Mouse (Mus musculus): ENCODE measurements around the gene Gmppb. TPM values are rescaled to one million over a fixed set of nuclear protein-coding genes. Genes with fewer than 3 reads are reported as not detected.

Gene Gmppb
- polyA plus RNA-seq (2014; fragmentation: Illumina TruSeq; extraction: RNeasy Lipid Tissue Mini Kit (QIAGEN cat#74804); ENCODE audit: low read depth, low replicate concordance): 2.0 TPM

GRCm38 (mm10) chr9:108049016-108049455 is at the start of gene Gmppb:
Gene Gmppb (plus strand): TSS chr9:108049242.

GRCm38 (mm10) chr9:108001922-108002770 is 46.9 kb upstream of the Gmppb start, which contains the start of gene Ip6k1:
Gene Ip6k1 (plus strand): TSS chr9:108002501.

GRCm38 (mm10) chr9:108052885-108053664 is 4.0 kb downstream of the Gmppb start, which contains the start of gene Amigo3:
Gene Amigo3 (plus strand): TSS chr9:108053159.

GRCm38 (mm10) chr9:108080168-108080567 is 31.1 kb downstream of the Gmppb start, which contains the start of gene Mst1:
Gene Mst1 (plus strand): TSS chr9:108080436.

GRCm38 (mm10) chr9:108082988-108083431 is 34.0 kb downstream of the Gmppb start, which contains the start of gene Rnf123:
Gene Rnf123 (minus strand): TSS chr9:108083346.

GRCm38 (mm10) chr9:108094184-108094941 is 45.3 kb downstream of the Gmppb start, which contains the start of gene Apeh:
Gene Apeh (minus strand): TSS chr9:108094606.

Other genes starting within 250 kb of the Gmppb start
- gene Rbm6, start 176.0 kb upstream of the Gmppb start, polyA plus RNA-seq (2014; fragmentation: Illumina TruSeq; extraction: RNeasy Lipid Tissue Mini Kit (QIAGEN cat#74804); ENCODE audit: low read depth, low replicate concordance): 42.4 TPM
- gene Mon1a, start 161.1 kb upstream of the Gmppb start, polyA plus RNA-seq (2014; fragmentation: Illumina TruSeq; extraction: RNeasy Lipid Tissue Mini Kit (QIAGEN cat#74804); ENCODE audit: low read depth, low replicate concordance): 0.37 TPM
- gene Mst1r, start 142.4 kb upstream of the Gmppb start, polyA plus RNA-seq (2014; fragmentation: Illumina TruSeq; extraction: RNeasy Lipid Tissue Mini Kit (QIAGEN cat#74804); ENCODE audit: low read depth, low replicate concordance): not detected
- gene Actl11, start 120.8 kb upstream of the Gmppb start, polyA plus RNA-seq (2014; fragmentation: Illumina TruSeq; extraction: RNeasy Lipid Tissue Mini Kit (QIAGEN cat#74804); ENCODE audit: low read depth, low replicate concordance): not detected
- gene Camkv, start 113.6 kb upstream of the Gmppb start, polyA plus RNA-seq (2014; fragmentation: Illumina TruSeq; extraction: RNeasy Lipid Tissue Mini Kit (QIAGEN cat#74804); ENCODE audit: low read depth, low replicate concordance): not detected
- 0.13 TPM for gene Traip, start 99.1 kb upstream of the Gmppb start, polyA plus RNA-seq (2014; fragmentation: Illumina TruSeq; extraction: RNeasy Lipid Tissue Mini Kit (QIAGEN cat#74804); ENCODE audit: low read depth, low replicate concordance)
- 1.1 TPM for gene Uba7, start 73.7 kb upstream of the Gmppb start, polyA plus RNA-seq (2014; fragmentation: Illumina TruSeq; extraction: RNeasy Lipid Tissue Mini Kit (QIAGEN cat#74804); ENCODE audit: low read depth, low replicate concordance)
- not detected for gene Gm20661, start 66.2 kb upstream of the Gmppb start, polyA plus RNA-seq (2014; fragmentation: Illumina TruSeq; extraction: RNeasy Lipid Tissue Mini Kit (QIAGEN cat#74804); ENCODE audit: low read depth, low replicate concordance)
- gene Inka1, start 63.4 kb upstream of the Gmppb start, polyA plus RNA-seq (2014; fragmentation: Illumina TruSeq; extraction: RNeasy Lipid Tissue Mini Kit (QIAGEN cat#74804); ENCODE audit: low read depth, low replicate concordance): not detected
- gene Cdhr4, start 56.7 kb upstream of the Gmppb start, polyA plus RNA-seq (2014; fragmentation: Illumina TruSeq; extraction: RNeasy Lipid Tissue Mini Kit (QIAGEN cat#74804); ENCODE audit: low read depth, low replicate concordance): not detected
- not detected for gene Gm20662, start 52.9 kb upstream of the Gmppb start, polyA plus RNA-seq (2014; fragmentation: Illumina TruSeq; extraction: RNeasy Lipid Tissue Mini Kit (QIAGEN cat#74804); ENCODE audit: low read depth, low replicate concordance)
- gene Ip6k1, start 46.7 kb upstream of the Gmppb start, polyA plus RNA-seq (2014; fragmentation: Illumina TruSeq; extraction: RNeasy Lipid Tissue Mini Kit (QIAGEN cat#74804); ENCODE audit: low read depth, low replicate concordance): 24.5 TPM
- gene Amigo3, start 3.9 kb downstream of the Gmppb start, polyA plus RNA-seq (2014; fragmentation: Illumina TruSeq; extraction: RNeasy Lipid Tissue Mini Kit (QIAGEN cat#74804); ENCODE audit: low read depth, low replicate concordance): not detected
- 9.9 TPM for gene Mst1, start 31.2 kb downstream of the Gmppb start, polyA plus RNA-seq (2014; fragmentation: Illumina TruSeq; extraction: RNeasy Lipid Tissue Mini Kit (QIAGEN cat#74804); ENCODE audit: low read depth, low replicate concordance)
- 1.7 TPM for gene Rnf123, start 34.1 kb downstream of the Gmppb start, polyA plus RNA-seq (2014; fragmentation: Illumina TruSeq; extraction: RNeasy Lipid Tissue Mini Kit (QIAGEN cat#74804); ENCODE audit: low read depth, low replicate concordance)
- 28.2 TPM for gene Apeh, start 45.4 kb downstream of the Gmppb start, polyA plus RNA-seq (2014; fragmentation: Illumina TruSeq; extraction: RNeasy Lipid Tissue Mini Kit (QIAGEN cat#74804); ENCODE audit: low read depth, low replicate concordance)
- not detected for gene Bsn, start 141.1 kb downstream of the Gmppb start, polyA plus RNA-seq (2014; fragmentation: Illumina TruSeq; extraction: RNeasy Lipid Tissue Mini Kit (QIAGEN cat#74804); ENCODE audit: low read depth, low replicate concordance)
- gene Dag1, start 214.7 kb downstream of the Gmppb start, polyA plus RNA-seq (2014; fragmentation: Illumina TruSeq; extraction: RNeasy Lipid Tissue Mini Kit (QIAGEN cat#74804); ENCODE audit: low read depth, low replicate concordance): 18.2 TPM
- 16.2 TPM for gene Nicn1, start 241.2 kb downstream of the Gmppb start, polyA plus RNA-seq (2014; fragmentation: Illumina TruSeq; extraction: RNeasy Lipid Tissue Mini Kit (QIAGEN cat#74804); ENCODE audit: low read depth, low replicate concordance)
- 37.0 TPM for gene Amt, start 247.6 kb downstream of the Gmppb start, polyA plus RNA-seq (2014; fragmentation: Illumina TruSeq; extraction: RNeasy Lipid Tissue Mini Kit (QIAGEN cat#74804); ENCODE audit: low read depth, low replicate concordance)